Comparison of ENCODE assay signal across 30 mouse cellular contexts in the genomic region with DNA sequence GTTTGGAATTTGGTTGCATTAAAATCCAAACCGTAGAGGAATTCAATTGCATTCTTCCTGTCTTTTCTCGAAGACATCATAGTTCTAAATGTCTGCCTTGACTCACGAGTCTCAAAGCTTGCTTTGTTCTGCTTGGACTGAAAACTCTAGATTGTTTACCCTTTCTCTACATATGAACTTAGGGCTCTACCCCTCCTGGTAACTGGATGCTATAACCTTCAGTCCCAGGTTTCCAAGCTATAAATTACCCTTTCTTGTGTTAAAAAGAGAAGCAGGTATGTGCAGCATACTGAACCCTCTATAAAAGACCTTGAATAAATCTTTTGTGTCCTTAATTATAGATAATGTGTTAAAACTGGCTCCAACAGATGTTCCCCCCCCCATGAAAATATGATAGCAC.
A peak's percentile ranks its signal among the peaks of the same experiment; 100 is the strongest.
DNase-seq lines count a peak whose midpoint lies in the region; ATAC-seq and TF ChIP-seq lines count a peak whose summit lies in the region.
"Had no signal": no experiment of that assay in that cellular context is flagged by ENCODE, and none has a peak within 500 bp of the region (broad histone marks: within the 10 kb centered on the region; RNA-seq: fewer than 3 reads in every experiment).

No protein-coding gene starts in this region.

- peak; percentile 69; the same call in 1 of the 2 replicates for ATAC-seq in kidney, embryonic 14.5 days (ENCODE audit: low FRiP score, low TSS enrichment)
- peak; percentile 87; the same call in 1 of the 2 replicates for ATAC-seq in limb, embryonic 11.5 days (ENCODE audit: insufficient number of reproducible peaks, low FRiP score, low TSS enrichment, low read depth)
- ATAC-seq: CD4-positive, CD25-positive, alpha-beta regulatory T cell, adult 4 months; forebrain, embryonic 13.5 days had no signal

- H3K4me1 ChIP-seq in kidney, embryonic 14.5 days (ENCODE audit: control insufficient read depth, insufficient read depth, low read length) = no peaks in the 10 kb centered on the region
- peaks cover 5% of the 10 kb centered on the region for H3K4me1 ChIP-seq in embryonic fibroblast, embryonic 13.5 days (ENCODE audit: control insufficient read depth, insufficient read depth, low read length)
- peaks cover 2% of the 10 kb centered on the region; the same call in 1 of the 2 replicates for H3K4me1 ChIP-seq in limb, embryonic 11.5 days (ENCODE audit: control insufficient read depth, insufficient read depth, low read length)
- H3K4me1 ChIP-seq: forebrain, embryonic 13.5 days; hindbrain, embryonic 10.5 days; hindbrain, embryonic 15.5 days; neural tube, embryonic 15.5 days had no signal

- H3K9me3 ChIP-seq in kidney, embryonic 14.5 days (ENCODE audit: control insufficient read depth, low read length) = no peaks in the 10 kb centered on the region
- no peaks in the 10 kb centered on the region for H3K9me3 ChIP-seq in limb, embryonic 11.5 days (ENCODE audit: control insufficient read depth, low read length)
- H3K9me3 ChIP-seq: forebrain, embryonic 13.5 days; hindbrain, embryonic 10.5 days; hindbrain, embryonic 15.5 days; neural tube, embryonic 15.5 days had no signal

- no peak for TF ChIP-seq POLR2A in embryonic fibroblast, embryonic 13.5 days (IDR thresholded peaks at IDR 0.05; ENCODE audit: low read depth, low read length)

- no peak overlapping the region for H3K4me3 ChIP-seq in kidney, embryonic 14.5 days (ENCODE audit: low read length)
- H3K4me3 ChIP-seq in embryonic fibroblast, embryonic 13.5 days (ENCODE audit: insufficient read depth, low read length) = no peak overlapping the region
- H3K4me3 ChIP-seq in limb, embryonic 11.5 days (ENCODE audit: low read depth, low read length) = no peak overlapping the region
- H3K4me3 ChIP-seq: erythroblast, embryonic 14.5 days; forebrain, embryonic 13.5 days; hindbrain, embryonic 10.5 days; hindbrain, embryonic 15.5 days; left cerebral cortex, adult 2 months; neural tube, embryonic 15.5 days had no signal

- no peak overlapping the region for H3K27ac ChIP-seq in kidney, embryonic 14.5 days (ENCODE audit: low read depth, low read length)
- H3K27ac ChIP-seq in embryonic fibroblast, embryonic 13.5 days (ENCODE audit: insufficient read depth, low read length) = peak overlapping the region; percentile 71
- H3K27ac ChIP-seq in limb, embryonic 11.5 days (replicated peaks; ENCODE audit: low read depth, low read length) = no peak overlapping the region
- H3K27ac ChIP-seq: forebrain, embryonic 13.5 days; hindbrain, embryonic 10.5 days; hindbrain, embryonic 15.5 days; left cerebral cortex, adult 2 months; liver, embryonic 14.5 days; macrophage; neural tube, embryonic 15.5 days had no signal

- H3K4me2 ChIP-seq in kidney, embryonic 14.5 days (replicated peaks; ENCODE audit: low read depth, low read length) = no peak overlapping the region
- no peak overlapping the region for H3K4me2 ChIP-seq in limb, embryonic 11.5 days (ENCODE audit: low read depth, severe bottlenecking)
- H3K4me2 ChIP-seq: forebrain, embryonic 13.5 days; hindbrain, embryonic 15.5 days; neural tube, embryonic 15.5 days had no signal

- TF ChIP-seq CTCF in embryonic fibroblast, embryonic 13.5 days (IDR thresholded peaks at IDR 0.05; ENCODE audit: borderline replicate concordance, insufficient read depth, low read length) = no peak

- no peak for DNase-seq in kidney, adult 8-10 months
- DNase-seq in NIH3T3 (ENCODE audit: low read depth) = peak; percentile 4
- DNase-seq in limb, embryonic 11.5 days (ENCODE audit: low spot score) = no peak
- no peak for DNase-seq in urinary bladder, postnatal 25 days (ENCODE audit: low spot score)
- no peak for DNase-seq in left cerebral cortex, adult 11 months (ENCODE audit: low spot score)
- no peak for DNase-seq in layer of hippocampus, adult 18-20 months (ENCODE audit: low spot score in 2 of 2)
- DNase-seq: adrenal gland, adult 8-10 months; cerebellum, adult 9-10 months; cerebellum, postnatal 36 days; gastrocnemius, postnatal 14 days; heart, postnatal 14 days; kidney, postnatal 14 days; liver; lung, adult 2 months; lung, postnatal 10 days; midbrain, embryonic 14.5 days; retina, postnatal 1 day; right cerebral cortex, postnatal 14 days; thymus, postnatal 14 days had no signal

- WGBS in kidney, embryonic 14.5 days = 16% methylated on average over 3 of the region's 3 CpGs
- WGBS in limb, embryonic 11.5 days = 54% methylated on average over 3 of the region's 3 CpGs

- no peak overlapping the region for H3K9ac ChIP-seq in kidney, embryonic 14.5 days (ENCODE audit: low read depth, low read length)
- no peak overlapping the region for H3K9ac ChIP-seq in limb, embryonic 11.5 days (ENCODE audit: low read length)
- H3K9ac ChIP-seq: forebrain, embryonic 13.5 days; hindbrain, embryonic 15.5 days; liver, embryonic 14.5 days; neural tube, embryonic 15.5 days had no signal

- H3K36me3 ChIP-seq in kidney, embryonic 14.5 days (ENCODE audit: control insufficient read depth, insufficient read depth, low read length) = no peaks in the 10 kb centered on the region
- no peaks in the 10 kb centered on the region for H3K36me3 ChIP-seq in limb, embryonic 11.5 days (ENCODE audit: control insufficient read depth, insufficient read depth, low read length)
- H3K36me3 ChIP-seq: hindbrain, embryonic 10.5 days; hindbrain, embryonic 15.5 days; neural tube, embryonic 15.5 days had no signal

- no peaks in the 10 kb centered on the region for H3K27me3 ChIP-seq in kidney, embryonic 14.5 days (ENCODE audit: control insufficient read depth, insufficient read depth, low read length)
- H3K27me3 ChIP-seq in limb, embryonic 11.5 days (ENCODE audit: control insufficient read depth, insufficient read depth, low read length) = no peaks in the 10 kb centered on the region
- H3K27me3 ChIP-seq: forebrain, embryonic 13.5 days; hindbrain, embryonic 15.5 days; neural tube, embryonic 15.5 days had no signal
